Mouse (Mus musculus) adrenal gland, adult 18-20 months (tissue): Measurements from ENCODE around the gene Prkar1a. TPM values are rescaled to one million over a fixed set of nuclear protein-coding genes. Genes with fewer than 3 reads are reported as not detected.
A peak's percentile ranks its signal among the peaks of the same experiment; 100 is the strongest.

Experiments used
- DNase-seq, 2 experiments: peaks; one replicate each; pipeline ENCODE4 v3.0.0; 2021 to 2022; ENCODE audit warnings: low spot score in 2 of 2
- long read RNA-seq, 2 experiments: library from polyadenylated mRNA; stranded (forward); transcript quantifications; one replicate each; pipeline ENCODE4 v2.0.0; 2021
- total RNA-seq, 2 experiments: library from RNA; stranded (reverse); gene quantifications; 1 replicate in 1 of 2; 2 replicates in 1 of 2; pipeline ENCODE4 v1.2.3; 2021

Prkar1a gene
- 100 to 1,000 TPM; 376 to 457 TPM for total RNA-seq
- long read RNA-seq, experiment 1, transcript Prkar1a-201 (11 exons, 3,359 nt) = major isoform, 421 of 586 reads
- long read RNA-seq, experiment 1, partial matches to known transcripts = 146 of 586 reads
- long read RNA-seq, experiment 1, other reads (novel, unspliced or antisense) = 18 of 586 reads
- long read RNA-seq, experiment 2, transcript Prkar1a-201 (11 exons, 3,359 nt) = major isoform, 1,317 of 1,699 reads
- long read RNA-seq, experiment 2, partial matches to known transcripts = 338 of 1,699 reads
- long read RNA-seq, experiment 2, other reads (novel, unspliced or antisense) = 41 of 1,699 reads

DNA sequence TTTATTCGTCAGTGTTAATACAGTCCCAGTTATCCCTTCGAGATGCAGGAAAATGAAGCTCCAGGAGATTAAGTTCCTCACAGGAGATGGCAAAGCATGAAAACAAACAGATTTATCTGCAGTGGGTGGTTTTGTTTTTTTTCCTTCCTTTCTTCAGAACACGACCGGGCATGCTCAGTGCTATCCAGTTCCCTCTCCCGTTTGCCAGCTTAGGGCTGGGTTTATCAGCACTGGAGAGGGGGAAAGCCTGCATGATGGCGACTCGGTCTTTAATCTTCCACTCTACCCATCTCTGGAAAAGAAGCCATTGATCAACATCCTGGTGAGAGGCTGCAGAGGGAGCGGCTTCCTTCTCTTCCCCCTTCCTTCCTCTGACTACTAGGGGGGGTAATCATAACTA lies at the start of gene Prkar1a:
Gene Prkar1a, plus strand, starts transcription at position 200 of the 400 bp plus-strand sequence.
- DNase-seq = no peak

DNA sequence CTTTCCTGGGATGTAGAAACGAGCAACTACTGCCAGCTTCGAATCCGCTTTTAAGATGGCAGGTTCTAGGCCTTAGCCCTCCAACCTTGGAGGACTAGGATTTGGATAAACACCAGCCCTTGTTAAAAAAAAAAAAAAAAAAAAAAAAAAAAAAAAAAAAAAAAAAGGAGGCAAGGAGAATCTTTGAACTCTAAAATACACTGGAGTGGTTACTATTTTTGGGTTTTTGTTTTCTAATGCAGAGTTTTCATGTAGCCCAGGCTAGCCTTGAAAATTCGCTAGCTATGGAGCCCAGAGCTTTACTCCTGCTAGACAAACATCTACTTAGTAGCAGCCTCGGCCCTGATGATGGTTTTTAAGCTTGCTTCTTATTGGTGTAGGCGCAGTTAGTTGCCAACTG lies 41.6 kb upstream of the Prkar1a start:
- no peak for DNase-seq

DNA sequence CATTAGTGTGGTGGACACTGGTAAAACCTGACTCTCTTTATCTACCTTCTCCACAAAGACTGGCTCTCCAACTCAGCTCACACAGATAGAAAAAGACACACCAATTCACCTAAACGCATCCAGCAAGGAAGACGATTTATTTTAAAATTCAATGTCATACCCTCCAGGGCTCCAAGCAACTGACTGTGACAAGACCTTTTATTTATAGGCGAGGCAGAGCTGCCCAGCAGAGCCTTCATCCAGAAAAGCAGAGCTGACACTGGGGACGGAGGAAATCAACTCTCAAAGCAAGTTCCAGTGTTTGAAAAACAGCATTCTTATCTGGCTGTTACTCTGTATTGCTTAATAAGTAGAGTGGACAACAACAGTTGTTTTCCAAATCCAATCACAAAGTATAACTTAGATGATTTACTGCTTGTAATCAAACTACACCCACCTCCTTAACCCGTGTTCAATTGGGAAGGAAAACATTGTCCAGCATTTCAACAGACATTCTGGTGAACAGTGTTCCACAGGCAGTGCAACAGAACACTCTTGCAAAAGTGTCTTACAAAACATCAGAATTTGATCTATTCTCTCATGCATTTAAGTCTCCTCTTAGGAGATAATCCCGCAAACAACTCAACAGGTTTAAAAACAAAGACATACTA lies 40.1 kb upstream of the Prkar1a start:
- no peak for DNase-seq

DNA sequence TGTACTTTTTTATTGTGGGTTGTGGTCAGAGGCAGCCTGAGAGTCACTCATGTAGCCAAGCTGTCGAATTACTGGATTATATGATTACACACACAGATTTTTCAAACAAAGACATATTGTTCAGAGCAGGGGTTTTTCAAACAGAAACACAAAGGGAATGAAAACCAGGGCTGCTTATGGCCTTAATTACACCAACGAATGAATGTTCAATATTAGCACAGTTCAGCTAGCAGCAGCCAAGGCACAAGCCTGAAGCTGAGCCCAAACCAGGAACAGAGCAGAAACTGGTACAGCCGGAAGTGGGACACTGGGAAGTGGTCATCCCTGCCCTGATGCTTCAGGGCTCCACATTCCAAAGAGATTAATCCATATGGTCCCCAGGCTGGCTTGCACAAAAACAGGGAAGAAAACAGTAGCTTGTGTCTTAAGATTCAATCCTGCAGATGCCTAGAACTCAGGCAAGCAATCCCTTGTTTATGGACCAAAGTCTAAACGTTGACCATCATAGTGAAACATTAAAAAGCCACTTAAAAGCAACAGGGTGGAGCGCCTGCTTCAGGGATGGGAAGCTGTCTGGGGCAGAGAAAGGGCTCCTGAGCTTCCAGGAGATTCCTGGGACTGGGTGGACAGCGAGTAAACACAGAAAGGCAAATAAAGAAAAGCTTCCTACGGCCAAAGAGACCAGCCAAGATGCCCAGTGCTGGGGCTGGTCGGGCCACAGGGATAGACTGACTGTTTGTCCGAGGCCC lies 39.0 kb upstream of the Prkar1a start:
- no peak for DNase-seq

DNA sequence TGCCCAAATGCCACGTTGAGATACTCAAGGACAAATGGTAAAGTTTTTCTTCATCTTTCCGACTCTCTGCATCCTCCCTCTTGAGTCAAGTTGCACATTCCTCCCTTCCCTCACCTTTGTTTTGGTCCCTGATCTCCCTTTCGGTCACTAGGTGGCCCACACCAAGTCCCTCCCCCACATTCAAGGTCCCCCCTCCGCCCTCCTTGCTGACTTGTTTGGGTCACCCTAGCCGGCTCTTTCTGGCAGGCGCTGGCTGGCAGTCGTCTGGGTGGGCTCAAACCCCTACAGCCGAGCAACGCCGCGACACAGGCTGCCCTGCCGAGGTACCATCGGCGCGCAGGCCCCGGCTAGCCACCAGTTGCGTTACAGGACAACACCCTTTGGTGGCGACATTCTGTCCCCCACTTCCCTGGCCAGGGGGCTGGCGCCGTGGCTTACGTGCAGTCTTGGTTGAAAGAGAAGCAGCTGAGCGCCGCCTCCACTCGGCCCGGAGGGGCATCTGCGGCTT lies 38.4 kb upstream of the Prkar1a start:
- DNase-seq = no peak

DNA sequence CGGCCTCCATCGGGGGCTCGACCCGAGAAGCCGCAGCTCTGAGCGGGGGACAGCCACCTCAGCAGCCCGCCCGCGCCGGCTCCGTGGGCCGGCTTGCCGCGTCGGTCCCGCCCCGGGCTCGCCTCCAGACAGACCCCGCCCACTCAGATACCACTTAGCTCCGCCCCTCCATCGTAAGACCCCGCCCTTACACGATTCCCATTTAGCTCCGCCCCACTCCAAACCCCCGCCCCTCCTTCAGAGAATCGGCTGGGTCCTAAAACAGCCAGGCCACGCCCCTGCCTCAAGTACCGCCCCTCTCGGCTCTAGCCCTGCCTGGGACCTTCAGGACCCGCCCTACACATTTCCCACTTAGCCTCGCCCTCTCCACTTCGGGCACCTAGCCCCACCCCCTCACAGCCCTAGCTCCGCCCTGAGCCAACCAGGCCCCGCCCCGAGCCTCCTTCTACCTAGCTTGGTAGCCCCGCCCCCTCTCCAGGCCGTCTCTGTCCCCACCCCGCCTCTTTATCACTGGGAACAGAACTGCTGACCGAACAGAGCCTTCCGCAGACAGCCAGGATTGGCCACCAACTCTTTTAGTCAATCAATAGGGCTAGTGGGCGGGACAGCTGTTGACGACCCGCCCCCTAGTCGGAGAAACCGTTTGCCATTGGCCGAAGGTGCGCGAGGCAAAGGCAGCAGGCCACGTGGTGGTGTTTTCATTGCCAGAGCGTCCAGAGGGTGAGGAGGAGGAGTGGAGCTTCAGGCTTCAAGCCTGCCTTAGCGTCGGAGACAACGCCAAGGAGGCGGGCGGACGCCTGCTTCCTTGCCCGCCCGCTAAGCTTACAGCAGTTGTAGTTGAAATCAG lies 37.7 kb upstream of the Prkar1a start, which contains the start of gene Wipi1:
Gene Wipi1, minus strand, starts transcription at position 665 of the 847 bp plus-strand sequence.
- peak; percentile 99 for DNase-seq

DNA sequence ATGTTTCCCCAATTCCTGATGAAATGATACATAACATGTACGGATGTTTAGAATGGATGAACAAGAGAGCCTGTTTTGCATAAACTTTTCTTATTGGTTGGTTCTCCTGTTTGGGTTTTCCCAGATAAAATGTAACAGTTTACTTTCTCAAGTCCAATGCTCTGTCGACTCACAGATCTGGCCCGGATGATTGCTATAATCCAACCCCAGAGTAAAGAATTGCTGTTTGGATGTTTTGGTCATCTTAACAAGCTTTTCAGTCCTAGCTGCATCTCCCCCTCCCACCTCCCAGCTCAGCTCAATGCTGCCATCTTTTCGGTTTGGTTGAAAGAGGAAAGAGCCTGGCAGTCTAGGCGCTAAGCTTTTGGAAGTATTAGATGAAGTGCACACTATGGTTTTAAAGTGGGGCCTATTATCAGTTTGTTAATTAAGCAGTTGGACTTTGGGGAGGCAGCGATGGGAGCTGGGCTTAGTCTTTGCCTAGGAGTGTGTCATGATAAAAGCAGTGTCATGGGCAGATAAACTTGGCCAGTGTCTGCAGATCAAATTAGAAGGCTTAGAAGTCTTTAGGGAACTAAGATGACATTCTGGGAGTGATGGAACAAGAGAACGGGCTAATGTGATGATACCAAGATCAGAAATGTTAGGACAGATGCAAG lies 36.2 kb upstream of the Prkar1a start:
- no peak for DNase-seq

DNA sequence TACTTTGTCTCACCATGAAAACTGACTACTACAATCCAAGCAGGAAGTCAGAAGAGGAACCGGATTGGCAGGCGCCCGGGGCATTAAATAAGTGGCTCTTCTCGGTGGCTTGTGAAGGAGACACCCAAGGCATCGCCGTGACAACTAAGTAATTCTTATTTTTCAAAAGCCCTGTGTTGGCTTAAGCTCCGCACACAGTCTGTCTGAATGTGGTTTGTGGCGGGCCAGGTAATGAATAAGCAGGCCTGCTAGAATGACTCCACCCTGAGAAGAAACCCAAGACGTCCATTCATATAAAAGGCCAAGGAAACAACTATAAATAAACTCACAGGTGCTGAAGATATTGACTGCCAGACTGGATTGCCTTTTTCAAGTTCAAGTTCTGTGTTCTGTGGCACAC lies 33.9 kb upstream of the Prkar1a start:
- DNase-seq = no peak

DNA sequence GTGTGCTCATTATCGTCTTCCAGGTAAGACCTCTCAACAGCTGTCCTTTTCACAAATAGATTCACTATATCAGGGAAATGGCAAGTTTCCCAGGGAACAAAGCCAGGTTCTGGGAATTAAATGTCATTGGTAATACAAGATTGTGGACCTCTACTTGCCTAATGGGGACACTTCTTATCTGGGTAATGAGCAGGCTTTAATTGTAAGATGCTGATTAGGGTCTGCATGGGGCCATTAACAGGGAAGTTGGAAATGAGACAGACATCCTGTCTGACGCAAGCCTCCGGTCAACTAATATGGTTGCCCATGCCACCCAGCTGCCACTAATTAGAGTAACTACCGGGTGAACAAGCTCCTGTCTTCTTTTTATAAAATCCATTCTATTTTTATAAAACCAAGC lies 32.9 kb upstream of the Prkar1a start:
- DNase-seq = no peak

DNA sequence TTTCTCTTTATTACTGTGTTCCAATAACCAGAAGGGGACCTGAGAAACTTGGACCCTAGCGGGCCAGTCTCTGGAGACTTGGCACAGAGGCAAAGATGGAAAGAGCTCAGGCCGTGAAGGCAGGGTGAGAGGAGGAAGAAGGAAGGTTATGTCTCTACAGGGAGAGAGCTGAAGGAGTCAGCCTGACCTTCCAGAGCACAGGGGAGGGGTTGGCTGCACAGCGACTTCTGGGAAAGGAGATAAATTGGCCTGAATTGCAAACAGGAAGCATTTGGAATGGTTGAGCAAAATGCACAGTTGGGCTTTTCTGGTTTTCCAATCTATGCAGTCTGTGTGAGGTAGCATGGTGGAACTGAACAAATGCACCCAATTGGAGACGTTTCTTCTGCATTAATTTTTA lies 32.4 kb upstream of the Prkar1a start:
- DNase-seq = no peak

DNA sequence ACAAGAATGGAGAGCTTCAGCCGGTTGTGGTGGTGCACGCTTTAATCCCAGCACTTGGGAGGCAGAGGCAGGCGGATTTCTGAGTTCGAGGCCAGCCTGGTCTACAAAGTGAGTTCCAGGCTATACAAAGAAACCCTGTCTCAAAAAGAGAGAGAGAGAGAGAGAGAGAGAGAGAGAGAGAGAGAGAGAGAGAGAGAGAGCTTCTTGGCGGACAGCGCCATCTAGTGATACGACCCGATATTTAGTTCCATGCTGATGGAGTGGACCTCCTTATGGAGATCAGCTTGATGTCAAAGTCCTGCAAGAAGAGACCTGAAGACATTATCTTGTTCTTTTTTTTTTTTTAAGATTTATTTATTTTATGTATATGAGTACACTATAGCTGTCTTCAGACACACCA lies 30.1 kb upstream of the Prkar1a start:
- DNase-seq = peak; percentile 69 to 73

DNA sequence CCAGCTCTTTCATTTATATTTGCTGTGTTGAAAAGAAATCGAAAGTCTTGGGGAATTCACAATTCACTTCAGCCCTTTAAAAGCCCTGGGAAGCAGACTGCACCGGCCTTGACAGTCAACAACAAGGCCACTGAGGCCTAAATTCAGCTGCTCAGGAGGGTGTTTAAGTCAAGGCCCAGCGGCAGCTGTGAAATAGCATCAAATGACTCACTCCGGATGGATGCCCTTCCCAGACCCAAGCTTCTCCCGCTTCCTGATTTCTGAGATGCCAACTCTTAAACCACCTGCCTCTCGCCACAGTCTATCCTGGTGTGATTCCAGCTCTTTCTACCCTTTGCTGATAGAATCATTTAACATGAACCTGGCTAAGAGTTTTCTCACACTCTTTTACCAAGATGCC lies 28.8 kb upstream of the Prkar1a start:
- peak; percentile 35 to 37 for DNase-seq

DNA sequence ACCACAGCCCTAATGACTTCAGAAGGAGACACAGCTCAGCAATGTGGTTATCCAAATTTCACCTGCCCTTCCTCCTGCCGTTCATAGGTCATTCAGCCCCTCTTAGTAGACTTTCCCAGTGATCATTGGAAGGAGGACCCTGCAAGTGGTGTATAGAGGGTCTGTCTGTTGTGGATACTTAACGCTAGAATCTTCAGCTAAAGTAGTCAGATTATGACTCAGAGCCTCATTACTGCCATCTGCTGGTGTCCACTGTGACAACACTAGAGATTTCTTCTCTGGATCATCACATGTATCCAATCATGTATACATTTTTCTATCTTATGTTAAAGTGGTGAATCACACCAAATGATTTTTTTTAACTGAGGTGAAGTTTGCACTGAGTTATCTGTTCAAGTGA lies 28.0 kb upstream of the Prkar1a start:
- peak; percentile 50 to 57 for DNase-seq

DNA sequence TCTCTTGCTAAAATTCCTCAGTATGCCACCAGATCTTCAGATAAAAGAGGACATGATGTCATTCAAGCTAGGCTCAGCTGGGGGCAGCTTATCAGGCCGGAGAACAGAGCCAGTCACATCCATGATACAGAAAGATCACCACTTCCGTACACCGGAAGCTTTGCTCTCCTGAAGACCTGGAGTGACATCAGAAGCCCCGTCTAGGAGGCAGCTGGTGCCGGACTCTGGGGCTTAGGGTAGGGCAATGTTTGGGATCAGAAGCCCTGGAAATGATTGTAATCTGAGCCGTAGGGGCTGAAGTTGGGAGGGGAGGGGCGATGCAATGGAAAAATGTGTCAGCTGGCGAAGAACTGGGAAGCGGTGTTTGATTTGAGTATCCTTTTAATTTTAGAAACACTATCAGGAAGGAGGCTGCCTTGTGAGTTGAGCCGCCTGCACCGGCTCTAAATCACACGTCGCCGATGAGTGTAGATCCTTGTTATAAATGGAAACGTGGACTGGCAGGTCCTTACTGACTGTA lies 26.6 kb upstream of the Prkar1a start:
- no peak for DNase-seq

DNA sequence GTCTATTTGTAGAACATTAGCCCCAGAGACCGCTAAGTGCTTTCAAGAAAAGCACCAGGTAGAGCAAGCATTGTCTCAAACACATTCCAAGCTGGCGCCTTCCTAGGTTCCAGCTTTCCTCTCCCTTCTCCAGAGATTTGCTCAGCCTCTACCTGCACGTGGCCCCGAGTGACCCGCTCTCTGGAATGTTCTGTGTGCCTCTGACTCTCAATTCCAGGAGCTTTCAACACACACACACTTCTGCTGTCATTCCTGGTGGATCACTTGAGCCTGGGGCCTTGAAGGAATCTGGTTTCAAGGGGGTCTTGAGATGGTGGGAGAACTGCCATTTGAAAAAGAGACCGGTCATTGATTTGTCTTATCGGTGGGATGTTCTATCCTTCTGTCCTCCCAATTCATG lies 26.0 kb upstream of the Prkar1a start:
- no peak for DNase-seq

DNA sequence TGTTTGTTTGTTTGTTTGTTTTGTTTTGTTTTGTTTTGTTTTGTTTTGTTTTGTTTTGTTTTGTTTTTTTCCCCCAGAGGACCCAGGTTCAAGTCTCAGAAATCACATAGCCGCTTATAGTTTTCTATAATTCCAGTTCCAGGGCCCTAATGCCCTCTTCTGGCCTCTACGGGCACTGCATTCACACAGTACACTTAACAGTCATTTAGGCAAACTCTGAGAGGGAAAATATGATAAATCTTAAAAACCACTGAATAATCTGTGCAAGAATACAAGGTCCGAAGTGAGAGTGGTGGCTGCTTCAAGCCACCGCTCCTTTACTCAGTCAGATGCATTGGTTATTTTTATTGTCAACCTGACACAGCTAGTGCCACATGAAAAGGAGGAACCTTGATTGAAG lies 21.6 kb upstream of the Prkar1a start:
- DNase-seq = no peak

DNA sequence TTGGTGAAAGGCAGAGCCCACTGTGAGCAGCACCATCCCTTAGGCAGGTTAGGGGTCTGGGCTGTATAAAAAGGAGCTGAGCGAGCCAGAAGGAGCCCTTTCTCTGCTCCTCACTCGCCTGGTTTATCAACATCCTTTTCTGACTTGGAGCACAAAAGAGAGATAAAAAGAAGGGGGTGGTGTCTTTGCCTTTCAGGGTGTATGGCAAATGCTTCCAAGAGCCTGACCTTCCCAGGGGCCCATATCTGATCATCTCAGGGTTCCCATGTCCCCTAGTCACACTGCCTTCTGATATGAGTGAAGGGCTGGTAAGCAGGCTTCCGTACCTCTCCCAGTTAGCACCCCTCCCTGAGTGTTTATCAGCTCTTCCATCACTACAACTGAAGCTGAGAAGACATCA lies 21.1 kb upstream of the Prkar1a start:
- DNase-seq = no peak

DNA sequence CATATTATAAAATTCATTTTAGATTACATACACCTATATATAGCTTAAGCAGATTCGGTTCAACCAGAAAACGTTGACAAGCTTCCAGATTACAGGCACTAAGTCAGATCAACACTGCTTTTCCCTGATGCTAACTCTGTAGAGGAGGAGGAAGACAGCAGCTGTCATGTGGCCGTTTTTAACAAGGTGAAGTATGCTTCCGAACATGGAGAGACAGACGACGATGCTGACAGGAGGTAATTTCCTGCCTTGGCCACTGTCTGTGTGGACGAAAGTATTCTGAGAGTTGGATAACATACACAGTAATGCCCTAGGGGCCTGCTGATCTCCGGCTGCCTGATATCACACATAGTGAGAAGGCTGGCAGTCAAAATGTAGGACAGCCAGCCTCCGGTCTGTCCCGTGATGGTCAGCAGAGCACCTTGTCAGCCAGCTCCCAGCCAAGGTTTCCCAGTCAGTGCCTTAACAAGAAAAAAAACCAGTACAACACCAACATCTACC lies 20.1 kb upstream of the Prkar1a start:
- DNase-seq = no peak

DNA sequence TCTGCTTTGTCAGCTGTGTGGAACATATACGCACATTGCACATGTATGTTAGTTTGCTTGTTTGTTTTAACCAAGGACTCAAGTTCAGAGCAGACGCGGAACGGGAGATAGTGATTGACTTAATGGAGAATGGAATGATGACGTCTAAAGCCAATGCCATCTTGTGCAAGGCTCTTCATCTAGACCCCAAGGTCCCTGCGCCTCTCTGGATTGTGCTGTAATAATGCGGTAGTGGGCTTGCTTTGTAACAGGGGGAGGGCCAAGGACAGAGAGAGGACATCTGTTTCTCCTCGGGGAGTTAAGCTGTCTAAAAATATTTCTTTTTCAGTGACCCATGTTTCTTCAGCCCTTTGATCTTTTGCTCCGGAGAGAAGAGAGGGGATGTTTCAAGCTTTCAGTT lies 14.3 kb upstream of the Prkar1a start:
- DNase-seq = no peak

DNA sequence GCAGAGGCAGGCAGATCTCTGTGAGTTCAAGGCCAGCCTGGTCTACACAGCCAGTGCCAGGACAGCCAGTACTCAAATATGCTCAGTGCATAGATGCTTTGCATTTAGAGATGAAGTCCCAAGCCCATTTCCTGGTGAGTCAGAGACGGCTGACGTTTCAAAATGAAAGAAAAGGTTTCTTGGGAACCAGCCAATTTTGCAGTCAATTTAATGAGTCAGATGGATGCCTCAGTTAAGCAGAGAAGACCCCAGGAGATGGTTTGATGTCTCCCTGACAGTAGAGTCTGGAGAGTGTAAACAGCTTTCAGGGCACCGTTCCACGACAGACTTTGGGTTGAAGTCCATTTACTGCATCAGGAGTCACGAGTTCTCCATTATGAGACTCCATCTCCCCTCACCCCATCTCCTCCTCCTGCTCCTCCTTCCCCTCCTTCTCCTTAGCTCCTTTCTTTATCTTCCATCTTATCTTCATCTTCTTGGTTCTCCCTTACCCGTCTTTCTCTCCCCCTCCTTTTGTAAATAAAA lies 13.3 kb upstream of the Prkar1a start:
- DNase-seq = no peak
